Mouse (Mus musculus) forebrain, embryonic 15.5 days (tissue): ENCODE measurements around the gene Fzd2. TPM values are rescaled to one million over a fixed set of nuclear protein-coding genes. Genes with fewer than 3 reads are reported as not detected.
A peak's percentile ranks its signal among the peaks of the same experiment; 100 is the strongest.
"Not testable (repeated sequence)": the region's sequence is repeated elsewhere in the genome, so short reads cannot be mapped to it uniquely, and the experiment has no call there.

Experiments used
- ATAC-seq: fragments of 200-750 bp; cut with Nextera tagmentation; replicated peaks from 2 replicates; pipeline ENCODE4 v1.8.0; 2017; ENCODE audit warnings: mild to moderate bottlenecking, moderate TSS enrichment, moderate library complexity
- H3K27ac ChIP-seq: fragments of 300-500 bp; sonication (generic); replicated peaks from 2 replicates; pipeline ENCODE4 v1.5.1; 2015; ENCODE audit warnings: mild to moderate bottlenecking, inconsistent platforms
- H3K27me3 ChIP-seq: fragments of 300-500 bp; sonication (generic); 2 replicates; pipeline ENCODE4 v1.6.1; 2015; ENCODE audit warnings: inconsistent platforms
- H3K36me3 ChIP-seq: fragments of 300-500 bp; sonication (generic); 2 replicates; pipeline ENCODE4 v1.6.1; 2015; ENCODE audit warnings: mild to moderate bottlenecking, inconsistent platforms
- H3K4me1 ChIP-seq: fragments of 300-500 bp; sonication (generic); 2 replicates; pipeline ENCODE4 v1.6.1; 2015; ENCODE audit warnings: inconsistent platforms
- H3K4me2 ChIP-seq: fragments of 300-500 bp; sonication (generic); replicated peaks from 2 replicates; pipeline ENCODE4 v1.6.1; 2015; ENCODE audit warnings: mild to moderate bottlenecking, inconsistent platforms
- H3K4me3 ChIP-seq: fragments of 300-500 bp; sonication (generic); 2 replicates; pipeline ENCODE4 v1.5.1; 2015; ENCODE audit warnings: mild to moderate bottlenecking, inconsistent platforms
- H3K9ac ChIP-seq: fragments of 300-500 bp; sonication (generic); replicated peaks from 2 replicates; pipeline ENCODE4 v1.6.1; 2015; ENCODE audit warnings: mild to moderate bottlenecking, inconsistent platforms
- H3K9me3 ChIP-seq: fragments of 300-500 bp; sonication (generic); 2 replicates; pipeline ENCODE4 v1.6.1; 2016; ENCODE audit warnings: inconsistent platforms
- WGBS: fragments of 180-500 bp; shearing (Covaris S2); methylation state at CpG from one replicate; pipeline ENCODE4 v1.1.7; 2015; ENCODE audit warnings: mixed read lengths; 5-methylcytosine and 5-hydroxymethylcytosine counted together
- polyA plus RNA-seq: library from polyadenylated mRNA; unstranded; fragments of >200 nt; fragmentation: Nextera tagmentation; extraction: Ambion mirVana; gene quantifications from 2 replicates; pipeline ENCODE4 v1.2.1, GENCODE M21; 2015

Gene Fzd2
- 18.4 and 20.3 TPM in 2 replicates for polyA plus RNA-seq

- under 1% methylated on average over 31 of the region's 31 CpGs for WGBS
- Histone ChIP-seq H3K4me2 (peak within 1 kb of the TSS; percentile 85), H3K36me3 (no peaks in the 10 kb centered on the region), H3K27me3 (no peaks in the 10 kb centered on the region), H3K9me3 (no peaks in the 10 kb centered on the region), H3K4me1 (peaks cover 34% of the 10 kb centered on the region), H3K9ac (peak within 1 kb of the TSS; percentile 82), H3K4me3 (peak within 1 kb of the TSS; percentile 82), H3K27ac (peak within 1 kb of the TSS; percentile 98)
- peak; percentile 94 for ATAC-seq
These were observed at the start of gene Fzd2 for GRCm38 (mm10) chr11:102604010-102604584. Gene Fzd2 (plus strand): TSS chr11:102604396.

DNA sequence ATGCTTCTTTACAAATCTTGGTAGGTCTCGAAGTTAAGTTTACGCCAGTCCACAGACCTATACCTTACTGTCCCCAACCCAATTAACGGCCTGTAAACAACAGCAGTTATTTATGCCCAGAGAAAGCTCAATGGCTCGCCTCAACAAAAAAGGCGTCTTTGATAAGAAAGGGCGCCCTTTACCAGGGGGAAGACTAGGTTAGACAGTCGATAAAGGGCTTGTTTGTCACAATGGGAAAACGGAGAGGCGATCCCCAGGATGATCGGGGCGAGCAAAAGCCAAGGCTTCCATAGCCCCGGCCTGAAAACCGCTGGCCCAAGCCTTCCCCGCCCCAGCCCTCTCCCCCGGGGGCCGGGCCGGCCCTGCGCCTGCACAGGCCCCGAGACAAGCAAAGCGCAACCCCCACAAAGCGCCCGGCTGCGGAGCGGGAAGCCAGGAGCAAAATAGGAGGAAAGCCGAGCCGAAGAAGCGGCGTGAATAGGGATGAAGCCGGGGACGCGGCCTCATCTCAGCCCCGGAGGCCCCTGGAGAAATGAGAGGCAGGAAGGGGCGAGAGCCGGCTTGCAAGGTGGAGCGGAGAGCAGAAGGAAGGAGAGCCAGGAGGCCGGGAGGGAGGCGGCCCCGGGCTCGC, 48.7 kb upstream of the Fzd2 start:
- Histone ChIP-seq H3K9me3 (no peaks in the 10 kb centered on the region), H3K36me3 (no peaks in the 10 kb centered on the region), H3K27ac (peak overlapping the region; percentile 94), H3K9ac (peak overlapping the region; percentile 99), H3K4me1 (peaks cover 40% of the 10 kb centered on the region), H3K27me3 (no peaks in the 10 kb centered on the region), H3K4me2 (peak overlapping the region; percentile 76), H3K4me3 (peak overlapping the region; percentile 98)
- ATAC-seq, result peak; percentile 74
- WGBS, result 0% methylated on average over 36 of the region's 39 CpGs

- peaks cover 36% of the 10 kb centered on the region for H3K4me1 ChIP-seq
- H3K4me3 ChIP-seq, result peak within 1 kb of the TSS; percentile 98
- ATAC-seq, result peak; percentile 96
- H3K9me3 ChIP-seq, result no peaks in the 10 kb centered on the region
- no peaks in the 10 kb centered on the region for H3K36me3 ChIP-seq
- H3K27me3 ChIP-seq, result no peaks in the 10 kb centered on the region
- H3K4me2 ChIP-seq, result peak within 1 kb of the TSS; percentile 76
- WGBS, result 0% methylated on average over 44 of the region's 55 CpGs
- peak within 1 kb of the TSS; percentile 99 for H3K9ac ChIP-seq
- peak within 1 kb of the TSS; percentile 94 for H3K27ac ChIP-seq
These were observed 48.0 kb upstream of the Fzd2 start, which contains the start of gene Gpatch8 for GRCm38 (mm10) chr11:102556031-102556715. Gene Gpatch8 (minus strand): TSS chr11:102556392.

DNA sequence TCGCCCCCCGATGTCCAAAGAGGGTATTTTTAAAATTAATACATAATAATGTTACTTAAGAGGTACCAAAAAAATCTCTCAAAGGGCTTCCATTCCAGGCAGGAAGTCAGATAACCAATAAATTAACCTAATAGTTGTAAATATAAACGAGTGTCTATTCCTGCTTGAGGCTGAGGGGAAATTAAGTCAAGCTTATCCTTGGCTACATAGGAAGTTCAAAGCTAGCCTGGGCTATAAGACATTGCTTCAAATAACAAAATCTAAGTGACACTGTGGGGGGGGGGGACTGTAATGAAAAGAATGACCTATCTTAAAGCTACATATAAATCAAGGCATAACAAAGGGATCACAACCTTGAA, 47.5 kb upstream of the Fzd2 start:
- Histone ChIP-seq H3K4me2 (peak overlapping the region; percentile 76), H3K9me3 (no peaks in the 10 kb centered on the region), H3K9ac (no peak overlapping the region), H3K27me3 (no peaks in the 10 kb centered on the region), H3K27ac (peak overlapping the region; percentile 94), H3K36me3 (no peaks in the 10 kb centered on the region), H3K4me3 (peak overlapping the region; percentile 98), H3K4me1 (peaks cover 33% of the 10 kb centered on the region)
- WGBS, result 26% methylated on average over 3 of the region's 3 CpGs
- ATAC-seq, result peak; percentile 14; the same call in 1 of the 2 replicates

DNA sequence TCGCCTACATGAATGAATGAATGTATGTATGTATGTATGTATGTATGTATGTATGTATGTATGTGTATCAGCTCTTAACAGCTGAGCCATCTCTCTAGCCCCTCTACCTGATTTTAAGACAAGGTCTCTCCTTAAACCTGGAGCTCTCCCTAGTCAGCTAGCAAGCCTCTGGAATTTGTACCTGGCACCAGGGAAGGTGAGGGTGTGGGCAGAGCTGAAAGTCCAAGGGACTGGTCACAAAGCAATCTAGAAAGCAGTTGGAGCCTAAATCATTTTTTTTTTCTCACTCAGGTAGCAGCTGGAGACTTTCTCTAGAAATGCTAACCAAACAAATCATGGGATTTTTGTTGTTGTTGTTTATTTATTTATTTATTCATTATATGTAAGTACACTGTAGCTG, 46.8 kb upstream of the Fzd2 start:
- Histone ChIP-seq H3K4me2 (no peak overlapping the region), H3K36me3 (no peaks in the 10 kb centered on the region), H3K9me3 (no peaks in the 10 kb centered on the region), H3K4me1 (peaks cover 27% of the 10 kb centered on the region), H3K4me3 (no peak overlapping the region), H3K9ac (no peak overlapping the region), H3K27me3 (no peaks in the 10 kb centered on the region), H3K27ac (no peak overlapping the region)
- no peak for ATAC-seq
- 88% methylated on average over 1 of the region's 1 CpGs for WGBS

DNA sequence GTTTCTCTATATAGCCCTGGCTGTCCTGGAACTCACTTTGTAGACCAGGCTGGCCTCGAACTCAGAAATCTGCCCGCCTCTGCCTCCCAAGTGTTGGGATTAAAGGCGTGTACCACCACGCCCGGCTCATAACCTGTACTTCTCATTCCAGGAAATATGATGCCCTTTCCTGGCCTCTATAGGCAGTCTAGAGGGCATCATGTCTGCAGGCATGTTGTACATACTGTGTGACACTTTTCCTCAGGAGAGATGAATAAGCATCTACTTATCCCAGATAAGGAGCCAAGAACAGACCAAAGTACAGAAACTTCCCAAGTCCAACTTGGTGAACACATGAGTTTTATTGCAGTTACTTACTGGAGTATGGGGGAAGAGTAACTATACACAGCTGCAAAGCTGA, 45.5 kb upstream of the Fzd2 start:
- no peak overlapping the region for H3K27ac ChIP-seq
- no peak overlapping the region for H3K9ac ChIP-seq
- no peaks in the 10 kb centered on the region for H3K36me3 ChIP-seq
- H3K9me3 ChIP-seq, result no peaks in the 10 kb centered on the region
- H3K27me3 ChIP-seq, result no peaks in the 10 kb centered on the region
- H3K4me3 ChIP-seq, result no peak overlapping the region
- ATAC-seq, result no peak
- 88% methylated on average over 3 of the region's 5 CpGs for WGBS
- H3K4me2 ChIP-seq, result no peak overlapping the region
- peaks cover 17% of the 10 kb centered on the region for H3K4me1 ChIP-seq

- not testable (repeated sequence) for H3K27me3 ChIP-seq, H3K4me1 ChIP-seq, H3K4me3 ChIP-seq, H3K27ac ChIP-seq, ATAC-seq, H3K9me3 ChIP-seq, H3K9ac ChIP-seq, H3K36me3 ChIP-seq, H3K4me2 ChIP-seq
- WGBS, result 87% methylated on average over 14 of the region's 14 CpGs
These were observed 39.1 kb upstream of the Fzd2 start for GRCm38 (mm10) chr11:102564952-102565671.

DNA sequence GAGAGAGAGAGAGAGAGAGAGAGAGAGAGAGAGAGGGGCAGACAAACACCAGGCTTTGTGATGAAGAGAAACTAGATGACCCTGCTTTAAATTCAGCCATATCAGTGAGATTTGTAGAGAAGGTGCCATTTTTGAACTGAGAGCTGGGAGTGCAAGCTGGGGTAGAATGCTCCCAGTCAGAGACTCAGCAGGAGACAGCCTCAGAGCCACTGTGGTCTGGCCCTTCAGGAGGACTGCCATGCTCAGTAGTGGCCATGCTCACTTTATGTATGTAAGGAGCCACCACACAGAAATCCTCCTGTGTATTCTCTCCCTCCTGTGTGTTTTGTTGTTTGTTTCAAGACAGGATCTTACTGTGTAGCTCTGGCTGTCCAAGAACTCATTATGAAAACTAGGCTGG, 38.5 kb upstream of the Fzd2 start:
- Histone ChIP-seq H3K4me2 (no peak overlapping the region), H3K9me3 (no peaks in the 10 kb centered on the region), H3K9ac (no peak overlapping the region), H3K4me3 (no peak overlapping the region), H3K36me3 (no peaks in the 10 kb centered on the region), H3K27me3 (no peaks in the 10 kb centered on the region), H3K4me1 (no peaks in the 10 kb centered on the region), H3K27ac (no peak overlapping the region)
- ATAC-seq, result no peak

- H3K4me3 ChIP-seq, result no peak overlapping the region
- no peak for ATAC-seq
- no peaks in the 10 kb centered on the region for H3K4me1 ChIP-seq
- no peak overlapping the region for H3K9ac ChIP-seq
- 88% methylated on average over 1 of the region's 1 CpGs for WGBS
- H3K27me3 ChIP-seq, result no peaks in the 10 kb centered on the region
- no peak overlapping the region for H3K4me2 ChIP-seq
- no peaks in the 10 kb centered on the region for H3K9me3 ChIP-seq
- no peak overlapping the region for H3K27ac ChIP-seq
- H3K36me3 ChIP-seq, result no peaks in the 10 kb centered on the region
These were observed 37.9 kb upstream of the Fzd2 start for GRCm38 (mm10) chr11:102566290-102566689.

- no peaks in the 10 kb centered on the region for H3K4me1 ChIP-seq
- no peak overlapping the region for H3K27ac ChIP-seq
- H3K27me3 ChIP-seq, result no peaks in the 10 kb centered on the region
- H3K4me2 ChIP-seq, result no peak overlapping the region
- H3K9ac ChIP-seq, result no peak overlapping the region
- WGBS, result 93% methylated on average over 6 of the region's 6 CpGs
- H3K4me3 ChIP-seq, result no peak overlapping the region
- no peaks in the 10 kb centered on the region for H3K9me3 ChIP-seq
- no peaks in the 10 kb centered on the region for H3K36me3 ChIP-seq
- ATAC-seq, result no peak
These were observed 37.0 kb upstream of the Fzd2 start for GRCm38 (mm10) chr11:102567157-102567556.

DNA sequence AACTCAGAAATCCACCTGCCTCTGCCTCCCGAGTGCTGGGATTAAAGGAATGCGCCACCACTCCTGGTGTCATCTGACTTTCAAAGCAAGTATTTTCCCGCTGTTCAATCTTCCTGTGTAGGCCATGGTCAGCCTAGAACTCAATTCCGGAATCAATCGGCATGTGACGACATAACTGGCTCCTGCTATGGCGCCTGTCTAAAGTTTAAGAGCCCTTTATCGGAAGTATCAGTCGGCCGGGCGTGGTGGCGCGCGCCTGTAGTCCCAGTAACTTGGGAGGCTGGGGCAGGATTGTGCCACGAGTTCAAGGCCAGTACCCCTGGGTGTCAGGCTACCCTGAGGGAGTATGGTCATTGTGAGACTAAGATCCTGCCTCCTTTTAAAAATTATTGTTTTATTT, 36.5 kb upstream of the Fzd2 start:
- Histone ChIP-seq H3K4me1 (no peaks in the 10 kb centered on the region), H3K27me3 (no peaks in the 10 kb centered on the region), H3K36me3 (no peaks in the 10 kb centered on the region), H3K9ac (no peak overlapping the region), H3K27ac (no peak overlapping the region), H3K4me2 (no peak overlapping the region), H3K4me3 (no peak overlapping the region), H3K9me3 (no peaks in the 10 kb centered on the region)
- WGBS, result 97% methylated on average over 15 of the region's 15 CpGs
- no peak for ATAC-seq

GRCm38 (mm10) chr11:102568191-102568590, 36.0 kb upstream of the Fzd2 start:
- Histone ChIP-seq H3K4me1 (peaks cover under 1% of the 10 kb centered on the region; the same call in 1 of the 2 replicates), H3K4me2 (no peak overlapping the region), H3K9ac (no peak overlapping the region), H3K4me3 (no peak overlapping the region), H3K27ac (no peak overlapping the region), H3K27me3 (no peaks in the 10 kb centered on the region), H3K9me3 (no peaks in the 10 kb centered on the region), H3K36me3 (no peaks in the 10 kb centered on the region)
- 78% methylated on average over 12 of the region's 12 CpGs for WGBS
- ATAC-seq, result no peak
